Mouse (Mus musculus) NIH3T3 (cell line): Measurements from ENCODE around the gene Wnt7a.

Source experiments
- DNase-seq: peaks from one replicate; pipeline ENCODE4 v3.0.0-alpha.2; 2012; ENCODE audit warnings: low read depth

The Wnt7a gene

DNA sequence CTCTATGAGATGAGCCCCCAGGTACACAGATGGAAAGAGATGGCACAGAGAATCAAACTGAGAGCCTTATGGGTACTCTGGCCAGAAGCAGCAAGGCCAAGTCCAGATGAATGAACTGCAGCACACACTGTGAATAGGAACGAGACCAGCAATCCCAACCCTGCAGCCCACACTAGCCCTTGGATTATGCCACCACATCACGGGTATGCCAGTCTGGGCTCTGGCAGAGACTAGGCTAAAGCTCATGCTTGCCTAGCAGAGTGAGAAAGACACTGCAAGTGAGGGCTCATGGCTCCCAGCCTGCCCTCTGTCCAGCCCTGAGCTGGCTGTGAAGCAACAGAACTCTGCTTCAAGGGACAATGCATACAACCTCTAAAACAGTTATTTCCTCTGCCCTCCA, 26.7 kb downstream of the Wnt7a start:
- no peak for DNase-seq

DNA sequence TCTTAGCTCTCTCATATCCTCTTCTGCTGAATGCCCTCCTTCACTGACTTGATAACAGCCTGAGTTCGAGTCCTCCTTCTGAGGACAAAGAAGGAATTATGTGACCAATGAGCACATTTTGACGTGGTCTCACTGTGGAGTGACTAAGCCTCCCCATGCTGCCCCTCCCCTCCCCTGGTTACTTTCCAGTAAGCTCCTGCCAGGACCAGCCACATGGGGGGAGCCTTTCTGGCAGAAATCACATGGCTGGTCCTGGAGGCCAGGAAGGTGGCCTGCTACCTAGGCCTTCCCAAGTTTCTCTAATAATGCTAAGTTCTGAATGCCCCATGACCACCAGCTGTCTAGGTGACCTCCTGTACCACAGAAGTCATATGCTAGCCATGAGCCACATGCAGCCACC, 27.3 kb downstream of the Wnt7a start:
- DNase-seq, result peak; percentile 26

DNA sequence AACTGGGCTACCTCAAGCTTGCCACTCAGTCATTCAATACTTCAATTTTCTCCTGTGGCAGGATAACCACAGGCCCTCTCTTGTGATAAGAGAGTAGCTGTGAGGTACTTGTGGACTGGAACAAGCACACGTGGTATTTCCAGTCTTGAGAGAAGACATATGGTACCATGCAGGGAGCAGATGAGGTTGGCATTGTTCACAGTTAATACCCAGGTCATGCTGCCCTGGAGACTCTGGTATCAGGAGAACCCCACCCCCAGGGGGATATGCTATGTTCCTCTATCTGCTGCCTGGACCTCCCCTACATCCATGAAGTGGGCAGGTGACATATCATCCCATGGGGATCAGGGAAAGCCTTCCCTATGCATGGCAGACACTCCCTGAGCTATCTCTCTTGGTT, 27.9 kb downstream of the Wnt7a start:
- DNase-seq, result no peak

DNA sequence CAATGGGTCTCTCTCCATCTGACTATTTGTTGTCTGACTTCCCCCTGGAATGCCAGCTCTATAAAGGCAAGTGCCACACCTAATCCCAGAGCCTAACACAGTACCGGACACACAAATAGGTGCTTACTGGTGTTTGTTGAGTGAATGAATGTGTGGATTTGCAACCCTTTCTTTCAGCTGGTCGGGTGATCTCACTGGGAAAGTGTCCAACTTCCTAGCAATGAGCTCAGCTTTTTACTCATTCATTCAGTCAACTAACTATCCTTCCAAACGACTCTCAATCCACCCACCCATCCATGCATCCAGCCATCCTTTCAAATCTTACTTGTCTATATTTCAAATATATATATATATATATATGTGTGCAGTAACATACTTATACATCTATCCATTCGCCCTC, 31.3 kb downstream of the Wnt7a start:
- peak; percentile 27 for DNase-seq

DNA sequence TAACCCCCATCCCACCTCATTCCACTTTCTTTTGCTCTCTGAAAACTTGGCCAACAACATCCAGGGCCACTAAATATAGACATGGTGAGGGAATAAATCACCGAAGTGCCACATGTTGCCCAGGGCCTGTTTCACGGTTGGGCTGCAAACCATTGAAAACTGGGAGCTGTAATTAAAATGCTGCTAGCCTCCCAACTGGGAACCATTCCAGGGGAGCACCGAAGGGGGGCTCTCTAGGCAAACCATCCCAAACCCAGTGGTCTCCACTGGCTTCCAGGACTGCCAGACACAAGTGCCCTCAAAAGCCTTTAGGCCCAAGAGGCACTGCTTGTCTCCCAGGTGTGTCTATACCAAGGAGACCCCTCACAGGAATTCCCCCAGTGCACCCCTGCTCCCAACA, 31.9 kb downstream of the Wnt7a start:
- no peak for DNase-seq

DNA sequence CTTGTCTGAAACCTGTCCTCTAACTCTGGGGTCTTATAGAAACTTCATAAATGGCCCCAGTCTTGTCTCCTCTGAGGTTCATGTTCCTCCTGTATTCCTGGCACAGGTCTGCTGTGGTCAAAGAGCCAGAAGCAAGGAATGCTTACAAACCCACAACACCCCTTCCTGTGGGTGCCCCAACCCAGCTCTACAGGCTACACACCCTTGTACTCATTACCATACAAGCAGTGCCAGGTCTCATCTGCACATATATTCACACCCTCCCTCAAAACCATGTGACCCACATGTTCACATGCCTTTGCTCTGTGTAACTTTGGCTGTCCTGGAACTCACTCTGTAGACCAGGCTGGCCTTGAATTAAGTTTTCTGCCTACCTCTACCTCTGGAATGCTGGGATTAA, 38.2 kb downstream of the Wnt7a start:
- peak; percentile 29 for DNase-seq

DNA sequence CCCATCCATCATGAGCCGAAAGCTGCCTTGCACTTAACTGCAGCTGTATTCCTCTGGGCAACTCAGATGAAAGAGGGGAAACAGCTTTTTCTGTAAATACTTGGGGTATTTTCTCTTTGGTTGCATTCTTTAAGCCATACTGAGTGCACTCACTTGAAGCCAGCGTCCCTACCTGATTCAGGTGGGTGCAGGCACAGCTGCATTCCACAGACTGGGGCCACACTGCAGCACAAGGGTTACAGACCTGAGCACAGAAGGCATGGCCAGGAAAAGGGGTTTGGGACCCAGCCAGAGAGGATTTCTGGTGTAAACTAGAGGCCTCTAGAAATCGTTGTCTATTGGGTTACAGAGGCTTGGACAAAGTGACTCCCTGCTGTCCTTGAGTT, 38.6 kb downstream of the Wnt7a start:
- no peak for DNase-seq

DNA sequence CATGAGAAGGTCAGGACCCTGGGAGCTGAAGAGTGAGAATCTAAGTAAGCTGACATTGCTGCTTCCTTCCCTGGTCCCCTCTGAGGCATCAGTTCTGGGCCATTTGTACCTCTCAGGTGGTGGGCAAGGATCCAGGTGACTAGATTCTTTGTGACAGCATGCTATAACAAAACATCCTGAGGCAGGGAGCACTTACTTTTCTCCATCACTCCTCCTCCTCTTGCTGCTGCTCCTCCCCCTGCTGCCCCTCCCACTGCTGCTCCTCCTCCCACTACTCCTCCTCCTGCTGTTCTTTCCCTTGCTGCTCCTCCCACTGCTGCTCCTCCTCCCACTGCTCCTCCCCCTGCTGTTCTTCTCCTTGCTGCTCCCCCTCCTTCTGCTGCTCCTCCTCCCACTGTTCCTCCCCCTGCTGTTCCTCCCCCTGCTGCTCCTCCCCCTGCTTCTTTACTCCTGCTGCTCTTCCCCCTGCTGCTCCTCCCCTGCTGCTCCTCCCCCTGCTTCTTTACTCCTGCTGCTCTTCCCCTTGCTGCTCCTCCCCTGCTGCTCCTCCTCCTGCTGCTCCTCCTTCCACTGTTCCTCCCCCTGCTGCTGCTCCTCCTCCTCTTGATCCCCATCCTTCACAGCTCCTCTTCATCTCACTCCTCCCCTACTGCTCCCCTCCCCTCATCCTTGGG, 39.1 kb downstream of the Wnt7a start:
- DNase-seq, result peak; percentile 25

DNA sequence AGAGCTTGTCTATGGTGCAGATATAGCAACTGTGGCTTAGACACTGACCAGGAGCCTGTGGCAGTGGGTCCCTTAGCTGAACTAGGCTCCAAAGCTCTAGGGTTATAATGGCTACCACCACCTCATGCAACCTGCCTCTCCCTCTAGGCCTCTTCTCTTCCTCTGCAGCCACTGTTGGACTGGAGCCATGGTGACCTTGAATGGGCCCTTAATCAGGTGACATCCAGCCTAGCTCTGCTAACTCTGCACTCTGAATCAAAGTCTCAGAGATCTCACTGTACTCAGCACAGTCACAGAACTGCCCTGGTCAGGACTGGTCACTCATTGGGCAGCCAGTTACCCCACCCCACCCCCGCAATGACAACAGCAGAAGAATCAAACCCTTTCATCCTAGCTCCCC, 44.4 kb downstream of the Wnt7a start:
- no peak for DNase-seq

DNA sequence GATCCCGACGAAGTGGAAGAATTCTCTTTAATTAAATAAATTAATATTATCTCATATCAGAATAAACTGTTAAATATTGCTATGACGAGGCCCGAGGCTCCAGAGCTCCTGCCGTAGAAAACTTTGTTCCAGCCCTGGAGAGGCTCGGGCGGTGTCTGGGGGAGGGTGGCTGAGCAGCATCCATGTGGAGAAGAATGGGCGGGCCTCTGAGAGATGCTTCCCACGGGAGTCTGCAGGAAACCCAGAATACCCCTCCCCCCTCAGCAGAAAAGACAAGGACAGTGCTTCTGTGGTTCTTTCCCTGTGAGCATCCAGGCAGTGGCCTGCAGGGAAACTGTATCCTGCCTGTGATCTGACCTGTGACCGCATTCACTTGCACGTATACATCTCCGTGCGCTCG, 45.7 kb downstream of the Wnt7a start:
- DNase-seq, result no peak

DNA sequence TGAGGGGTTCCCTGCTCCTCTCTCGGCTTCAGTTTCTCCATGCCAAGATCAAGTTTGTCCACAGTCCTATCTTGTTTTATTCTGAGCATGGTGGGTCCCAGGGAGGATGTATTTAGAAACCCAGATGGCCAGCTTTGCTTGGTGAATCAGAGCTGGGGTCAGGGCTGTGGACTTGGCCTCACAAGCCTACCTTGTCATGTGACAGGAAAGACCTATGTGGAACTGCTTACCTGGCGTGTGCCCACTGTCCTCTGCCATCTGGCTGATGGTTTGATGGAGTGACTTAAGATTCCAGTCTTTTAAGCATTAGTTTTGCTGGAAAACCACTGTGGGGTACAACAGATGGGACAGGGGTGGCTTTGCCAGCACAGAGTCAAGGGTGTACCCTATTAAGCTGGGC, 48.4 kb downstream of the Wnt7a start:
- no peak for DNase-seq

DNA sequence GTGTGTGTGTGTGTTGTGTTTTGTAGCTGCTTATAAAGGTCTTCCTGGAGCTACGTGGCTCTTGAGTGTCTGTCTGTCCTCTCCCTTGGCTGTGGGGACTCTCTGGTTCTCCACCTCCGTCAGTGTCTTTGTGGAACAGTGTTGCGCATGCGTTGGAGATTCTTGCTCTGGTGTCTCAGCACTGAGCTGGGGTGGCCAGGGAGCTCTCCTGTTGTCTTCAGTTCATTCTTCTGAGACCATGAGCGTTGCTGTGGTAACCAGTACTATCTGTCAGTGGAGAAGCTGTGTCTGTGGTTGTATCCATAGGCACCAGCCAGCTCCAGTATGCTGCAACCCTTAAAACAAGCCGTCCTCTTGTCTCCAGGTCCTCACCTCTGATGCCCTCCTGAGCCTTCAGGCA, 50.2 kb downstream of the Wnt7a start:
- DNase-seq, result no peak

DNA sequence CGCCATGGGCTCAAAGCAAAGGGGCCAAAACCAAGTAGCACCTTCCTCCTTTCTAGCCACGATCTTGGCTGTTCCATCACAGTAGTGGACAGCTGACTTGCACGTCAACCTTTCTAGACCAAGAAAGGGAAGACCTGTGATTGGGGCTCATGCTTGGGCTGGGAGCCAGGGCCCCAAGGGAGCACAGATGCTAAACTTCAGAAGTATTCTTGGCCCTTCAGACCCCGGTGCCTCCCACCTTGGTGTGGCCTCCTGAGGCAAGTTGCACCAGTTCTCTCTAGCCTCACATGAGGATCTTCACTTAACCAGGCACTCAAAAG, 50.8 kb downstream of the Wnt7a start:
- DNase-seq, result no peak

DNA sequence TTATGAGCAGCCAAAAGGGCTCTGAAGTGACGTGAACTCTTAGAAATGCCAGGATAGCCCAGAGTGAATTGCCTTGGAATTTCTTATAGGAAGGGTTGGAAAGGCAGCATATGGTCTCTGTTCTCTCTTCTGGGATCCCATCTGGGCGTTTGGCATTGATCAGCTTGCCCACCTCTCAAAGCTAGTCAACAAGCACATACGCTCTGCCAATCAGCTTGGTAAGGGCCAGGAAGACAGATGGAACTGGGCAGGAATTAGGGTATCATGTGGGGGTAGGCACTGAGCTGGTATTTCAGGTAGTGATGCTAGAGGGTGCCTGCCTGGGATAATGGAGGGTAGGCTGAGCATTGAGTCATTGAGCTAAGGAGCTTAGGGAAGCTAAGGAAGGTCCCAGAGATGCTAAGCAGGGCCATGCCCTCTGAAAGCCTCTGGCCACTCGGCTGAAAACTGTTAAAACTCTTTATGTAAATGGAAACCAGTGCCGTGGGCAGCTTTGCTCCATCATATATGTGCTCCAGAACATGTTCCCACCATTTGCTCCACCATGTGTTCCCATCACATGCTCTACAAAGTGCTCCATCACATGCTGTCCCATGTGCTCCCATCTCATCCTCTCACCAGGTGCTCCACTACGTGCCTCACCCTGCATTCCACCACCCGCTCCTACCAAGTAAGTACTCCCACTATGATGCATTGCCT, 51.3 kb downstream of the Wnt7a start:
- no peak for DNase-seq

DNA sequence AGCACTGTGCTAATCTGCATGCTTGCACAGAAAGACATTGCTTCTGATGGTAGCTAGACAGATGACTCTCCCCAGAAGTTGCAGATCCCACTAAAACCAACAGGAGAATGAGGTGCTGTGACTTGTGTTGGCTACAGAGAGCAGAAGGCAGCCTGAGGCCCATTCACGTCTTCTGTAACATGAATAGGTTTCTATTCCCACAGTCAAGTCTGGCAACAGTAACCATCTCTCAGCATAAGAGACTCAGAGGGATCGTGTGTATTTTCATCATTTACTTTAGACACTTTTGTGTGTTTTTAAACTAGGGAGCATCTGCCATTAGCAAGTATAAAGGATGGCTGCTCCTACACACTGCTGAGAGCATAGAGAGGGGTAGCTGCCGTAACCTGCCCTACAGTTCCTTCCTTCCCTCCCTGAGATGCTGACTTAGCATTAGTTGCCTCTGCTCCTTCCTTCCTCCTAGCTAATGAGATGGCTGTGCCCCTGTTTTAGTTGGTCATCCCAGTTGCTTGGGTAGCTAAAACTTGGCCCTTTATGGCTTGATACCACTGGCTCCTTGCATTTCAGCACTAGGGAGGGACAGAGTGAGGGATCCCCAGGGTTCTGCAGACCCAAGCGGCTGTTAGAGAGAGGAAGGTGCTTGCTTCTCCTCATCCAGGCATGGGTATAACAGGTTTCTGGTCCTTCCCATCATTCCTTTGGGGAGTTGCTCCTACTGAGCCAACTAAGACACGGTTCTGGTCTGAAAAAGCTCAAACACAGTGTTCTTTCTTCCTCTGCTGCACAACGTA, 52.1 kb downstream of the Wnt7a start:
- no peak for DNase-seq

DNA sequence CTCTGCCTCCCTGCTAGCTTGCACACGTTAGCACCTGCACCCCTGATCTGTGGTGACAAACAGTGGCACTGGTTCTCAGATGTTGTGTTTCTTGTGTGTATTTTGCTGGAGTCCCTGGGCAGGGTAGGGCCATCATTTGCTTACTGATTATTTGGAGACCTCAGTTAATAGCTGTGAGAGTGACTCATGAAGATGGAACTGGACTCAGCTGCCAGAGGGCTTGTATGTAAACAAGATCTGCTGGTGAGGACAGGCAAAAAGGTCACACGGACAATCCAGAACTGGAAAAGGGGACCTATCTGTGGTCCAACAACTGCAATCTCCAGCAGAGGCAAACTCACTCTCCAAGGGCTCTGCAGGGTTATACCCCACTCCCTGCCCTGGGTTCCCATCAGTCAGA, 52.8 kb downstream of the Wnt7a start:
- no peak for DNase-seq

DNA sequence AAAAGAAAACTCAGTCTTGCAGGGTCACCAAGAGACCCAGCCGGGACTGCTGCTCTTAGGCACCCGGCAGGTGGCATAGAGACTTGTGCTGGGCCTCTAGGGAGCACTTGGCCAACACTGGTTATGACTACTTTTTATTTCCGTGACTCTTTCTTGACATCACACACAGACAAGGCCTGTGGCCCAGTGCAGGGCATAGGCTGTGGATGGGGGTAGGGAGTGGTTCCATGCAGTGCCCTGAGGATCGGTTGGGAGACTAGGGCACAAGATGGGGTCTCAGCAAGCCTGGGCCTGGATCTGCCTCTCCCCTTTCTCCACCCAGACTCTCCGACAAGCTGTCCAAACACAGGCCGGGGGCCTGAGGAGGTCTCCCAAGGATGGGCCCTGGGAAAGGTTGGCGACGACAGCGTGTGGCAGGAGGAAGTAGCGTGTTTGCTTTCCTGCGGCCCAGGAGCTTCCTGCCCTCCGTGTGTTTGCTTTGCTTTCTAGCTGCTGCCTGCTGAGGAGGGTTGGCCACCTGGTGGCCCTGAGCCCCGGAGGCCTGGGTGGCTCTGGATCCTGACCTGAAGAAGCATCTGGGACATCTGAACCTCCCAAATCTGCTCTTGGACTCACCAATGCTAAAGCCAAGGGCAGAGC, 53.8 kb downstream of the Wnt7a start:
- no peak for DNase-seq

DNA sequence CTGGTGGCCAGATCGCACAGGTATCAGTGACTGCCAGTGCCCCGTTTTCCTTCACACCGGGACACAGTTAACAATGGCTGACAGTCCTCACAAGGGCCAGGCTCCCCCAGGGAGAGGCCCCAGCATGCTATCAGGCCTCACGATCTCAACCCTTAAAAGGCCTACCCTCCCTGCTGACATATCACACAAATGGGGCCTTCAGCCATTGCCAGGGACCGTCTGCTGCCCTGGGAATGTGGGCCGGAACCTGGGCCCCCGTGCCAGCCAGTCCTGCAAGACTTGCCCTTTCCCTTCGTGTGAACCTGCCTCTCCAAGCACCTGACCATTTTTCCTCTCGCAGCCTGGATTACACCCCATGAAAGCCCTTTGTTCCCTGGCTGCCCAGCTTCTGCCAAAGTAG, 61.5 kb downstream of the Wnt7a start:
- no peak for DNase-seq

DNA sequence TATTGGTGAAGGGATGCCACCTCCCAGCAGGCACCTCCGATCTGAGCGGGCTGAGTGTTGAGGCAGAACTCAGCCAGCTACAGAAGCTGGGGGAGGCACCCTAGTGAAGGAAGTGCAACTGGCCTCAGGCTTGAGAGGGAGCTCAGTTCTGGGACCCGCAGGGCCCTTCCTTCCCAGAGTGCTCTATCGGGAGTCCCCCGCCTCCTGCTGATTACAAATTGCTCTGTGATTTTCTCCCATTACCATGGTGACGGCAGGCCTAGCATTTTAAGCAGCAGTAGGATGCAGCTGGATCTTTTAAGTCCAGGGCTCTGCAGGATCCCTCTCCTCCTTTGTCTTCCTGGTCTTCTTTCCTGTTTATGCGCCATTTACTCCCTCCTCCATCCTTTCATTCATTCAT, 63.4 kb downstream of the Wnt7a start:
- no peak for DNase-seq

DNA sequence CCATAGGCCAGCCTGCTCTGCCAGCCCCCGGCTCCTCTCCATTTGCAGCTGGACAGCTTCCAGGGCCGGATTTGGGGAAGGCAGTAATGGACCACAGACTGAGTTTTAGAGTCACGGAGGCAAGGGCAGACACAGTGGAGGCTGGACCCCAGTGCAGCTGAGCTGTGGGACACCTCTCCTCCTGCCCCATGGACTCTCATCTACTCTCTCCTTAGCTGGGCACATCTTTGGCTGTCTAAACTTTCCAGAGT, 64.3 kb downstream of the Wnt7a start:
- no peak for DNase-seq

DNA sequence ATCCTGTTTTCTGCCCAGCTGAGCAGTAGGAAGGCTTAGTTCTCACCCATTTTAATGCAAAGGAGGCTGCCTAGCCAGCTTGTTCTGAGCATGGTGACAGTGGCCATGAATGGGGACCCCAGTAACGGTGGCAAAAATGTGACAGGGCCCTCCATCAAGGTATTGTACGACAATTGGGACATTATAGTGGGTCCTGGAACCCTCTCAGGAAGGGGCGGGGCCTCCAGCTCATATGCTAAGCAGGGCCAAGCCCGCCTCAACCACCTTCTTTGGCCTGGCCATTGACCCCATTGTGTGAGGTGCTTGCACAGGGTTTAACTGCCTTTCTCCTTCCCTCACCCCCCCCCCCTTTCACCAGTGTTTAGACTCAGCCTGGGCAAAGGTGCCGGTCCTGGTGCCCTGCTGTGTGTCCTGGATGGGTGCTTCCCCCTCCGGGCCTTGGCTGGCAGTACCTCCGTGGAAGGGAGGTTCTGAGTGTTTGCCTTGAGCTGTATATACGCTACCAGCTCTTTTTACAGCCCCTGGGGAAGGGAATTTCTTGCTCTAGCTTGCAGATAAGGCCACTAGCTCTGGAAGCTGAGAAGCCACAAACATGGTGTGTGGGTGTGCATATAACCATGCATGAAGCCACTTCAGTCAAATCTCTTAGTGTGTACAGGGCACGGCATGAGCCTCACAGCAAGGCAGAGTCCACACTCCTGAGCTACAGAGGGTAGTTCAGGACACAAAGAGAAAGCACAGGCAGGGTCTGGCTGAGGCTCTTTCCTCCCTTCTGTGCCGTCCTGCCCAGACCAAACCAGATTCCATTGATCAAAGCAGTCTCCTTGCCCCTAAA, 64.9 kb downstream of the Wnt7a start:
- DNase-seq, result no peak

DNA sequence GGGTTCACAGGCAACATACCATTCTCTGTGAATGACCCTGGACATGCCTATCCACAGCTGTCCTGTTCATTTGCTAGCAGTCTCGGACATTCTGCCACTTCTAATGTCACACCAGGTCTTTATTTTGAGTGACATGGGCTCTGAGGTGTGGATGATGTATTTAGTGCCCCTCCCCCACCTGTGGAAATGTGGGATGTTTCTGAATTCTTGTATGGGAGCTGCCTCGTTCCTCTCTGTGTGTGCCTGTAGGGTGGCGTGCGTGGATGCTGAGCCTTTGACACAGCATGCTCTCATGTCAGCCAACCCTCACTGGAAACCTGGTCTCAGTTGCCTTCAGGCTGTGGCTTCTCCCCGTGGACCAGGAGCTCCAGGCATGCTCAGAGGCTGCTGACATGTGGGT, 66.1 kb downstream of the Wnt7a start:
- DNase-seq, result no peak
